Mouse (Mus musculus) right cerebral cortex, adult 2 months (tissue): ENCODE data around the gene Cyp11a1.
A peak's percentile ranks its signal among the peaks of the same experiment; 100 is the strongest.

Experiments used
- DNase-seq, 2 experiments: peaks; one replicate each; pipeline ENCODE4 v3.0.0; 2021 to 2022; ENCODE audit warnings: low spot score in 2 of 2

The Cyp11a1 gene

DNA sequence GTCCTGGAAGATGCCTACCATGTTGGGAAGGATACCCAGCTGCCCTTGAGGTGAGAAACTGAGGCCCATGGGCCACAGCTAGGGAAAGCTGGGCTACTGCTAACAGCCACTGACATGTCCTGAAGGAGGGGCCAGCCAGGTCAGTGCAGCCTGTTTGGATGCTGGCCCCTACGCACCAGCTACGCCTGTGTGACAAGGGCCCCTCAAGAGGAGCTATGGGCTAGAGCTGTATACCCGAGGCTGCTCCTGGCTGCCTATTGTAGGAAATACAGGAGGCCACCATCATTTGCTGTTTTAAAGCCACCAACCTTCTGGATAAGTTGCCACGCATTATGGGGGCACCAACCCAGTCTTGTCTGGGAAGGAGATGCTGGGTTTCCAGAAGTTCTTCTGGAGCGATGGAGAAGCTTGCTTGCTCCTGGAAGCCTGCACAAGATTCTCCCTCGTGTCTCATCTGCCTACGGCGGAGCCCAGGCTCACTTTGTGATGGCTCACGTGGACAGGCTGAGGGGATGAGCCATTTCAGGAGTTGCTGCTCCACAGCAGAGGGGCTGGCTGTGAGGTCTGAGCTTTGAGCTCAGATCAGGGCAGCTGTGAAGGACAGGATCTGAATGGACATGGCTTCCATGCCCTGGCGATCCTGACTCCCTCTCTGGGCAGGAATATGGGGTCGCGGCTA is 2.3 kb downstream of the Cyp11a1 start:
- DNase-seq: no peak

DNA sequence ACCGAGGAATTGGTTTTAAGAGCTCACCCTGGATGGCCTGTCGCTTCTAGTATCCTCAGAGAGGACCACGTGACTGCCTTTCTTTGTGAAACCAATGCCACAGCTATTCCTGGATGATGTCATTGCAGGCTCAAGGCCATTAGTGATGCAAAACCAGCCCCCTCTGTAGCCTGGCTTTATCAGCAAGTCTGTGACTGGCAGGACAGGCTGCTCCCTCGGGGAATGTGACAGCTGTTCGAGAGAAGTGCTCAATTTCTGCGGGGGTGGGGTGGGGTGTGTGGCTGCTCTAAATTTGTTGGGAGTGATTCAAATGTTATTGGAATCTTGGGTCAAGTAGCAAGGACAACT is 2.8 kb downstream of the Cyp11a1 start:
- DNase-seq: no peak

DNA sequence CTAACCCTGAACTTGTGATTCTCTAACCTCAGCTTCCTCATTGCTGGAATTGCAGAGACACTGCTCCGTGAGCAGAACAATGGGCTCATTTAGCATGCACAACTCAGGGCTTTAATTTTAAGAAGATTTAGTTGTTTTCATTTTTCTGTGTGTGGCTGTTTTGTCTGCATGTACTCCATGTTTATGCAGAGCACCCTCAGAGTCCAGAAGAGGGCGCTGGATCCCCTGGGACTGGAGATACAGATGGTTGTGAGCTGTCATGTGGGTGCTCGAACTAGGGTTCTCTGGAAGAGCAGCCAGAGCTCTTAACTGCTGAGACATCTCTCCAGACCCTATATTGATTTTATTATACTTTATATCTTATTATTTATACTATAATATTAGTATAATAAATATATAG is 3.4 kb downstream of the Cyp11a1 start:
- DNase-seq: no peak

DNA sequence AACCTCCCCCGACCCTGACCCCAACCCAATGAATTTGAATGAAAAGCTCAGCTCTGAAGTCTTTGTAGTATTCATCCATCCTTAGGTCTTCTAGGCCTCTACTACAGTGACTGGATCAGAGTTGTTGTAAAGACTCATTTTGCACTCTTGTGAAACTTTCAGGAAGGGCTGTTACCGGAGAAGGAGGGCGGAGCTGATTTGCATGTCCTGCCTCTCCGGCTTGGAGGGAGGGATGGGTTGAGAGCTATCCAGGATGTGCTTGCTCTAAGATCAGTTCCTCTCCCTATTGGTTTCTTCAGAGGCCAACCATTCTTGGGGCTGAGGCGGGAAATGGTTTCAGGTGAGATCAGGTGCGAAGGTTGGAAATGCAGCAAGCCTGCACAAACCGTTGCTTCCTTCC is 4.8 kb downstream of the Cyp11a1 start:
- no peak for DNase-seq

DNA sequence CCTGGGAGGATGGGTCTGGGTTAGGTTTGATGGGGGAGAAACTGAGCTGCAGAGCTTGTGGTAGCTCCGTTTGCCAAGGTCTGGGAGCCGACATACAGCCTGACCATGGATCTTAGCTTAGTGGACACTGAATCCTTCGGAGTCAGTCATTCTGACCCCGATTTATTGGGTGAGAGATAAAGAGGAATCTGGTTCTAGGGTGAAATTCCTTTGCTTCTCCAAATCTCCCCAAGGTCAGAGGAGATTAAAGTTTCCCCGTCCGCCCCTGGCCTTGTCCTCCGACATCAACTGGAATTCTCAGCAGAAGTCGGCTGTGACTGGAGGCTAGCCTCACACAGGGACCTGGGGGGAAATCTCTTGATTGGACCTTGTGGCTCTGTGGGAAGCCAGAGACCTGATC is 5.3 kb downstream of the Cyp11a1 start:
- DNase-seq: no peak

DNA sequence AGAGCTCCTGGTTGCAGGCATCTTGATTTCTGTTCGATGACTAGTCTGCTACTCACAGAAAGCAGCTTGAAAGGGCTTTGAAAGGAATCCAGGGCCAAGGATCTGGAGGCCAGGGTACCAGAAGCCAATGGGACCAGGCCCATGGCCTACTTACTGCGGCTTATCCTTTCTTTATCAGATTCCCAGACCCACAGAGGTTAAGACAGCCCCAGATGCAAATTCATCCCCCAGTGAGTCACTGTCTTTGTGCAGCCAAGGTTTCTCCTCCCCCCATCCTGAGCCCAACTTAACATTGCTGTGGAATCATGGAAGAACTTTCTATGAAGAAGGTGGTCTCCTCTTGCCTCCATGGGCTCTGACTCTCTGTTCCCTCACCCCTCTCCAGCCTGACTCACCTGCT is 6.3 kb downstream of the Cyp11a1 start:
- no peak for DNase-seq

DNA sequence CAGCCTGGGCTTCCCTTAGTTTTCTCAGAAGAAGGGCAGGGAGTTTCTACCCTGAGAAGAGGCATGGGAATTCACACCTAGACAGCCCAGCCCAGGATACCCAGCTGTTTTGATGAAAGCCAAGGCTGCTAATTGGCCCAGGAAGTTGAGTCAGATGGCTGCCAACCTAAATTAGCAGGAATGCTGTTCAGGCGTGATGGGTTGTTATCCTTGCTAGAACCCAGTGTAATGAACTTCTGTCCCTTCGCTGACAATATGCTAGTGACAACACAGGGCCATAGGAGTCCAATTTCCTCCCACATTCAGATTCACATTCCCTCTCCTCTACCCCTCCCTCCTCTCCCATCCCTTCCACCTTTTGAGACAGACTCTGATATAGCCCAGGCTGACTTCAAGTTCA is 6.7 kb downstream of the Cyp11a1 start:
- no peak for DNase-seq

DNA sequence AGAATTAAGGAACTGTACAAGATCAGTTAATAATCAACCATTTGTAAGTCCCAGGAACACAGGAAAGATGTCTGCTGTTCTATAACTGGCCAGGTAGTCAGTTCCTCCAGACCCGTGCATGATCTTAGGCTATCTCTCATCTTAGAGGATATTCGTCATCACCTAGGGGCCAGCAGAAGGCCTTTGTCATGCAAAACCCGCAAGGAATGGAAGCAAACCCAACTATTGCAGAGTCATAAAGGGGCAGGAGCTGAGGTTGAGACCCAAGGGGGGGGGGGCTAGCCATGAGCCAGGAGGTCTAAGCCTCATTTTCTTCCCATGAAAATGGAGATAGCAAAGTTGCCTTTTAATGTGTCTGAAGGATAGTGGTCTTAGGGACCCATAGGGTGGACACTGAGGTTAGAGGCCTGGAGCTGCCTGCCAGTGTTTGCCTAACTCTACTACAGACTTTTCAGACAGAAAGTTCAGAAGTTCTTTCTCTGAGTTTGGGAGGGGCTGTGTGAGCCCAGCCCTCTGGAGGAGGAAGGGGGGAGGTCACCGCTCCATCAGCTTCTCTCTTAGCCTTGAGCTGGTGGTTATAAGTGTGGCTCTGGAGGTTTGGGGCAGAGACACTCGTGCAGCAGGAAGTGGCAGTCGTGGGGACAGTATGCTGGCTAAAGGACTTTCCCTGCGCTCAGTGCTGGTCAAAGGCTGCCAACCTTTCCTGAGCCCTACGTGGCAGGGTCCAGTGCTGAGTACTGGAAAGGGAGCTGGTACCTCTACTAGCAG is 8.4 kb downstream of the Cyp11a1 start:
- no peak for DNase-seq

DNA sequence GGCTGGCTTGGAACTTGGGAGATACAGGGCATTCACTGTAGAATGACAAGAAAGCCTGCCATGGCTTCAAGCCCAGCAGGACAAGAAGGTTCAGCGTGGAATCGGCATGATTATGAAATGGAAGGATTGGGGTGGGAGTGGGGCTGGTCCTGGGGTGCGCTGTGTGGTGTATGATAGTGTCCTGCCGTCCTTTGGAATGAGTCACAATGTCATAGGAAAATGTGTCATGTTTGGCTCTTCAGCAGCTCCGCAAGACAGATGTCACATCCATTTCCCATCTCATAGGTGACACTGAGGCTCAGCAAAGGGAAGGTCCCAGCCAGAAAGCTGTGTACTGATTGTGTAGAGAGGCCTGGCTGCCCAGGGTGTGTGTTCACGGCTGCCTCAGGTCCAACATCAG is 9.6 kb downstream of the Cyp11a1 start:
- no peak for DNase-seq

DNA sequence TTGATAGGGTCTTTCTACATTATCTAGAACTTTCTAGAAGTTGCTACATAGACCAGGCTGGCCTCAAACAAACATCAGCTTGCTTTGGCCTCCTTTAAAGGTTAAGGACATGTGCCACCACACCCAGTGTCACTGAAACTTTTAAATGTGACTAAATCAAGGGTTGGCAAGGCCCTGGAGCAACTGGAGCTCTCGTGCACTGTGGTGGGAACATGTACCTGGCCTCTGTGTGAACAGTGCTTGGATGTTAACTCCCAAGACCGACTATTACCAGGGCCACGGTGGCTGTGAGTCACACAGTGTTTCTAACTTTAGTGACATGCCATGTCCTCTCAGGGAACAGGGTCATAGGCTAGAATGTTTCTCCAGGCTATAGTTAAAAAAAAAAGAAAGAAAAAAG is 10.8 kb downstream of the Cyp11a1 start:
- no peak for DNase-seq

DNA sequence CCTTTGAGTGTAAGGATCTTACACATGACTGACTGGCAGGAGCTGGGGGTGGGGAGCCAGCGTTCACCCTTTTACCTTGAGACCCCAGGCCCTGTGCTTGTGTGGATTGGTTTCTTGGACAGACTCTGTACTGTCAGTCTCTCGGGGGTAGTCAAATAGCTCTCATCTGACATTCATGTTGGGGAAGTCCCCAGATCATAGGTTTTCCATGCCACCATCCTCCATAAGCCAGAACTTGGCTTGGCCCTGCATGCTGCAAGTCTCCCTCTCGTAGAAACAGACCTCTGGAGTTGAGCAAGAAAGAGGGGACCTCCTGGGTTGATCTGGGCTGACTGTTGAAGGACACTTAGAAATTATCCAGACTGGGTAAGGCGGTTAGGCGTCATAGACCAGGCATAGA is 12.2 kb downstream of the Cyp11a1 start:
- no peak for DNase-seq

DNA sequence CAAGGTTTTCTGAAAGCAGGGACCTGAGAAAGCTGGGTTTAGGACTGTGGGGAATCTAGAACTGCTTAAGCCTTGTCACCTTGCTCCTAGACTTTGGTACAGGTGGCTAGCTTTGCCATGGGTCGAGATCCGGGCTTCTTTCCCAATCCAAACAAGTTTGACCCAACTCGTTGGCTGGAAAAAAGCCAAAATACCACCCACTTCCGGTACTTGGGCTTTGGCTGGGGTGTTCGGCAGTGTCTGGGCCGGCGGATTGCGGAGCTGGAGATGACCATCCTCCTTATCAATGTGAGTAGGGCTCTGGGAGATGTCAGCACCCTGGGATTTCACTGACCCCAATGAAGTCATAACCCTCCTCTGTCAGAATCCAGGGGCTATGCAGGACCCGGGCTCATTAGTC is 19.8 kb downstream of the Cyp11a1 start:
- DNase-seq: no peak

DNA sequence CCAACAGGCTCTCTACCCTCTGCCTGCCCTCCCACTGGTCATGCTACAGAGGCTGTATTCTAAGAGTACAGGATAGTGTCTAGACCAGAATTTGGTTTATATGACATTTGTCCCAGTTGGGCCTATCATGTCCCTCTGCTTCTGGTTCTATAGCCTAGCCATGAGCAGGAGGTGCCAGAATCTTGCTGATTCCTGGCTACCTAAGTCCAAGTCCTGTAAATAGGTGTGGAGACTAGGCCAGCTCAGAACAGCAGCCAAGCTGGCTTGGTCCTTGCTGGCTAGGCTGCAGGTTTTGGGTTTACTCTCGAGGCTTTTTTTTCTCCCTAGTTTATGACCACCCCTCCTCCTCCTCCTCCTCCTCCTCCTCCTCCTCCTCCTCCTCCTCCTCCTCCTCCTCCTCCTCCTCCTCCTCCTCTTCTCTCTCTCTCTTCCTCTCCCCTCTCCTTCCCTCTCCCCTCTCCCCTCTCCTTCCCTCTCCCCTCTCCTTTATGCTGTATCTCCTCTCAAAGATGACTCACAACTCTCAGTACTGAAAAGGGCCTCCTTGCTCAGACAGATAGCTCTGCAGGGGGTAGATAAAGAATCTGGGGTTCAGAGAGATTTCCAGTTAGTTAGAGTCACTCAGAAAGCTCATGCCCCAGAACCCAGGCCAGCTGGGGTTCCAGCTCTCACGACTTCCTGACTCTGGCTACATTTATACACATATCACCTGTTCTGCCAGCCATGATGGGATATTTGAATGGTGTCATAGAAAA is 21.4 kb downstream of the Cyp11a1 start:
- DNase-seq: no peak

DNA sequence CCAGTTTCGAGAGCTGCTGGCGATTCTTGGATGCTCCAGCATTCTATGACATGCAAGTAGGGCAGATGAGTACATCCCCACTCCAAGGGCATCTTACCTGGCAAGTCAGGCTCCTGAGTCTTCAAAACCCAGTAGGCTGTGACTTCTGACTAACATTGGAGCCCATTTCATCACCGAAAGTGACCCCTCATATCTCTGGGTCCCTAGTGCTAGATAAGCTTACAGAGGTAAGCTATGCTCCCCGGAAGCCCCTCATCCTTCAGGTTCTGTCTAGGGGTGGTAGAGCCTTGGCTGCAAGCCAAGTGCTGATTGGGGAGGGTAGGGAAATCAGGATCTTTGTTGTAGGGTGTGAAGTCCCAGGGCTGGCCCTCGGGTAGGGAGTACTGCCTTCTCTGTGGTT is 22.6 kb downstream of the Cyp11a1 start:
- no peak for DNase-seq

DNA sequence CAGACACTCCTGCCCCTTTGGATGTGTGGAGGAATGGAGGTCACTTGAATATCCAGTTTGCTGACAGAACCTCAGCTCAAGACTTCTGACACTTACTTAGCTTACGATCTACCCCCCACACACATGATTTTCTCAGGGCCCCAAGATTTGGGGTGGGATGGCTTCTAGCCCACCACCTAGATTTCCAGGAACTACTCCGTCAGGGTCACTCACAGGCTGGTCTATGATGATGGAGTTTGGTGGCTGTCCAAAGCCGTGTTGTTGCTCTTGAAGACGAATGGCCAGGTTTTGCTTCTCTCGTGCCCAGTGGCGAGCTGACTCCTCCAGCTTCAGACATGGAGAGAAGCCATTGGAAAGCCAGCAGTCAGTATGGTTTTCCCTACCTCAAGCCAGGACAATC is 23.4 kb downstream of the Cyp11a1 start:
- no peak for DNase-seq

DNA sequence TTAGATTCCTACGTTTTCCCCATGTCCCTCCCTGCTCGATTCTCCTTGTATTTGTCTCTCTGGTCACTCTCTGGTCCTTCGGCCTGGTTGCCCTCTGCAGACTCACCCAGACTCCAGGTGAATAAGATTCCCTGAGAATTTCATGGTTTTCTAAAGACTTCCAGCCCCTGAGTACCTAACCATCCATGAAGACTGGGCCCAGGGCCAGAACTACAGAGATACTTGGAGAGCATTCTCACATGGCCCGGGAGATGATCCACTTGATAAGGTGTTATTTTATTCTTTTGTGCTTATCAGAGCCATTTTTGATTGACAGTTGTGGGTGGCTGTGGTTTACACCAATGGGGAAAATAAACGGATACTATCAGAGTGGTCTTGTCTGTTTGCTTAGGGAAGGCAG is 25.7 kb downstream of the Cyp11a1 start:
- DNase-seq: no peak

DNA sequence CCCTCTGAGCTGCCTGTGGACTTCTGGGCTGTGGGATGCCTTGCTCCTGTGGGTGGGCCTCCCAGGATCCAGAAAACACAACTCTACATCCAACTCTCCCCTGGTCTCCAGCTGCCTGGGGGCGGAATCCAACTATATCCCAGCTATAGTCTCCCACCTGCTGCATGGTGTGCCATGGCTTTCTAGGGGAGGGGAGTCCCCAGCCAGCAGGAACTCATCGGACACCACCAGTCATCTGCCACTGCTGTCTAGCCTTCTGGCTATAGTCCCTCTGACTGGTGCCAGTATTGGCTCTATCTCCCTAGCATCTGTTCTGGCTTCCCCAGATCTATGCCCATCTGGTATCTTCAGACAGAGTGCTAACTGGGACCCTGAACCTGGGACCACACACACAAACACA is 29.3 kb downstream of the Cyp11a1 start:
- DNase-seq: peak; percentile 57 to 59

DNA sequence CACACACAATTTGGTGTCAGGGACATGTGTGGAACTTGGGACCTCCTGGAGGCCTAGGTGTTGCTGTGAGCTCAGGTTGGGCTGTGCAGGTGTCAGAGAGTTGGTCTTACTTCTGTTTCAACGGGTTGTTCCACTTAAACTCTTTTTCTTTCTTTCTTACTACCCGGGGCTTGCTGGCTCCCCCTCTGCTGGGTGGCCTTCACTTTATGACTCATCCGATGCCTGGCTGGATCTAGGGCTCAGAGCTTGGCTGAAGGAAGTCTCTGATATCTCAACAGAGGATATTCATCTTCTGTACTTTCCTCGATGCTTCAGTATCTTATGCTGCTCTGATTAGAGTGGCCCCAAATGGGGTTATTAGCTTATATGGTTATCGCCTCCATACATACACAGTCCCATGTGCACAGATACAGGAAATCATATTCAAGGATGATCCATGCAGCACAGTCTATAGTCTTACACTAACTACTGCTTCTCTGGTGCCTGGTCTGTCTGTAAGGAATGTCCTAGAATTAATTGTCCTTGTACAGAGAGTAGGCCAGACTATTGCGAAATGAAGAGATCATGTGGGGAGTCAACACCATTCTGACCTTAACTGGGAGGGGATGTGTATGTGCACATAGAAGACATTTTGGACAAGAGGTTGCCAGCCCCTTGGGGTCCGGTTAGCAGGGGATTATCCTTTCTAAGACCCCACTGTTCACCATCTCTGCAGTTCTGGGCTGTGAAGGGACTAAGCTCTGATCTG is 29.9 kb downstream of the Cyp11a1 start:
- no peak for DNase-seq

DNA sequence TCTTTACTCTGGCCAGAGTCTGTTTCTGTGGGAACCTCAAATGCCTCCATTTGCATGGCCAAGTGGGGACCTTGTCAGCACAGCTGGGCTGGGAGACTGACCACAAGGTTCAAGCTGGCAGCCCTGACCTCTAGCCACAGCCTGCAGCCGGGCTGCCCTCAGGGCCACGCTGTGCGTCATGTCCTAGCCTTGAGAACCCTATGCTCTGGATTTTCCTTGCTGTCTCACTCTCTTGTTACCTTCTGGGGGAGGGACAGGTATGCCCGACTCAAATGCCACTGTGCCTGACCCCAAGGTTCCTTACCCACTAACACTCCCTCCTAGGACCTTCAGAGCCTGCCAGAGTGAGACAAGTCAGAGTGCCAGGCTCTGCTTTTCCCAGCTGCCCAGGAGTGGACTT is 30.8 kb downstream of the Cyp11a1 start:
- DNase-seq: no peak

DNA sequence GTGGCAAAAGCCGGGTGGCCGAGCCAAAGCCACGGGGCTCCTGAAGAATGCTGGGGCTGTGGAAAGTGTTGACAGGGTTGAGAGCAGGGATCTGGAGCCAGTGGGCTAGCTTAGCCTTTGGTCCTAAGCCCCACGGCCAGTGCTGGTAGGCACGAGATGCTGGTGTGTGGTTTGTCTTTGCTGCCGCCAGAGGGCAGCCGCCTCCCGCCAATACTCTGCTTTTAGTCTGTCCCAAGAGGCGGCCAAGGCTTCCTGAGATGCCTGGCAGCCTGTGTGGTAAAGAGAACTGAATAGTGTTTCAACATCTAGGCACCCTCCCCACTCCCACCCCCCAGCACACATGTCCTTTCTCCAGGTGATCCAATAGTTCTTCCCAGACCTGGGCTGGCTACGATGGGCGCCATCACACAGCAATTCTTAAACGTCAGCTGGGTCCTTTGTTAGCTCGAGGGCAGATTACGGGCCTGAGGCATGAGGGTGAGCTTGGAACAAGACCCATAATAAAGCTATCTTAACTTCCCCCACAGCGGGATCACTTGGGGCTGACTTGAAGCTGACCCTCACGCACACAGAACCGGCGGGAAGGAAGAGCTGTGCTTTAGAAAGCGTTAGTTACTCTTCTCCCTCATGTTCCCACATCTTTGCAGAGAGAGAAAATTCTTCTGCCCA is 32.4 kb downstream of the Cyp11a1 start:
- peak; percentile 77 to 83 for DNase-seq

DNA sequence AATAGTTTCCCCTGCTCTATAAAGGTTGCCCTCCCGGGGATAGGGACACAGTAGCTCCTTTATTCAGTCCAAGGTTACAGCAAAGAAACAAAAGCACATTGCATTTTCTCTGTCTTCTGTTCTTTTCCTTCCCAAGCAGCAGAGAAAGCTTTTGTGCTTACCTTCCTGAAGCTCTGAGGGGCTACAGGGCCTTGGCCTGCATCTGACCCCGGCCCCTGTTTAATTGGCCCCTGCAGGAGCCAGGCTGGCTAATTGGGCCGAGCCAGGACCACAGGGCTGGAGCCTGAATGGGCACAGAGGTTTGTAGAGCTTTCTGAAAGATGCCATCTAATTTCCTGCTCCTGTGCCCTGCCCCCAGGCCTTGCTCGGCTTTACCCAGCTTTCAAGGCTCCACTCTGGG is 34.8 kb downstream of the Cyp11a1 start:
- no peak for DNase-seq

DNA sequence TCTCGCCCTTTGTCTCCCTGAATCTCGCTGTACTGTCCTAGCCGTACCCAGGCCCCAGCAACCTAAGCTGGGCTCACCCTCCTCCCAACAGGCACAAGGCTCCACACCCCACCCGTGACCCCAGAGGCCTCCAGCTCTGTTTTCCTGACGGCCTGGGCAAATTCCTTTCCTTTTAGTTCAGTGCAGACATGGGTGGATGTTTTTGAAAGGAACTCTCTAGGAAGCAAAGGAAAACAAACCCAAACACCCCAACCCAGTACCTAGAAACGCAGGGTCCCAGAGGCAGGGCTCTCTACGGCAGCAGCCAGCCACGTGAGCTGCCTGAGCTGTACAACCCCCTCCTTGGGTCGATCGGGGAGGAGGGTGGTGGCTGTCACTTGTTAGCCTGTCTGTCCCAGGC is 36.2 kb downstream of the Cyp11a1 start:
- DNase-seq: no peak
